Mouse (Mus musculus) hindbrain, postnatal 0 days (tissue): Measurements from ENCODE around the gene 1700057G04Rik. TPM values are rescaled to one million over a fixed set of nuclear protein-coding genes. Genes with fewer than 3 reads are reported as not detected.

Source experiments
- ATAC-seq: fragments of 200-750 bp; cut with Nextera tagmentation; 2 replicates; pipeline ENCODE4 v1.8.0; 2017; ENCODE audit warnings: mild to moderate bottlenecking, moderate TSS enrichment, moderate library complexity
- DNase-seq: peaks from one replicate; pipeline ENCODE4 v3.0.0-alpha.2; 2015; ENCODE audit warnings: low spot score
- H3K27ac ChIP-seq: fragments of 300-500 bp; sonication (generic); 2 replicates; pipeline ENCODE4 v1.5.1; 2014; ENCODE audit warnings: mild to moderate bottlenecking
- H3K27me3 ChIP-seq: fragments of 300-500 bp; sonication (generic); 2 replicates; pipeline ENCODE4 v1.6.1; 2014; ENCODE audit warnings: low read length, mixed read lengths; ENCODE audit not compliant: insufficient read depth
- H3K36me3 ChIP-seq: fragments of 300-500 bp; sonication (generic); 2 replicates; pipeline ENCODE4 v1.6.1; 2014; ENCODE audit warnings: low read length, mixed read lengths; ENCODE audit not compliant: insufficient read depth
- H3K4me1 ChIP-seq: fragments of 300-500 bp; sonication (generic); 2 replicates; pipeline ENCODE4 v1.6.1; 2014; ENCODE audit warnings: antibody characterized with exemption, low read length, mixed read lengths; ENCODE audit not compliant: insufficient read depth
- H3K4me2 ChIP-seq: fragments of 300-500 bp; sonication (generic); 2 replicates; pipeline ENCODE4 v1.6.1; 2014; ENCODE audit warnings: low read depth, mild to moderate bottlenecking, low read length, moderate library complexity, mixed read lengths
- H3K4me3 ChIP-seq: fragments of 300-500 bp; sonication (generic); 2 replicates; pipeline ENCODE4 v1.5.1; 2014; ENCODE audit warnings: low read length
- H3K9ac ChIP-seq: fragments of 300-500 bp; sonication (generic); replicated peaks from 2 replicates; pipeline ENCODE4 v1.6.1; 2014; ENCODE audit warnings: mild to moderate bottlenecking, low read length, moderate library complexity, mixed read lengths
- H3K9me3 ChIP-seq: fragments of 300-500 bp; sonication (generic); 2 replicates; pipeline ENCODE4 v1.6.1; 2016; ENCODE audit warnings: low read length, mixed read lengths
- CTCF ChIP-seq: IDR thresholded peaks from 2 replicates; pipeline ENCODE4 v1.5.1; 2016; ENCODE audit warnings: antibody characterized with exemption, control low read depth, low read depth
- WGBS: fragments of 180-500 bp; shearing (Covaris S2); extraction: QIAGEN DNeasy Blood & Tissue Kit; methylation state at CpG from one replicate; pipeline ENCODE4 v1.1.7; 2014; 5-methylcytosine and 5-hydroxymethylcytosine counted together
- microRNA-seq, 2 experiments: library from miRNA; unstranded; fragments of <30 nt; microRNA quantifications; one replicate each; pipeline ENCODE4; 2016
- polyA plus RNA-seq: library from polyadenylated mRNA; unstranded; fragments of >200 nt; fragmentation: Nextera tagmentation; extraction: Ambion mirVana; gene quantifications from 2 replicates; pipeline ENCODE4 v1.2.1, GENCODE M21; 2015
- total RNA-seq: library from RNA; depleted of rRNA; stranded (reverse); fragments of >200 nt; gene quantifications from 2 replicates; pipeline ENCODE4 v1.2.3, GENCODE M21; 2014; rRNA removed

1700057G04Rik gene
- total and polyA plus RNA-seq, 2 experiments from 2014 or later, result not detected

DNA sequence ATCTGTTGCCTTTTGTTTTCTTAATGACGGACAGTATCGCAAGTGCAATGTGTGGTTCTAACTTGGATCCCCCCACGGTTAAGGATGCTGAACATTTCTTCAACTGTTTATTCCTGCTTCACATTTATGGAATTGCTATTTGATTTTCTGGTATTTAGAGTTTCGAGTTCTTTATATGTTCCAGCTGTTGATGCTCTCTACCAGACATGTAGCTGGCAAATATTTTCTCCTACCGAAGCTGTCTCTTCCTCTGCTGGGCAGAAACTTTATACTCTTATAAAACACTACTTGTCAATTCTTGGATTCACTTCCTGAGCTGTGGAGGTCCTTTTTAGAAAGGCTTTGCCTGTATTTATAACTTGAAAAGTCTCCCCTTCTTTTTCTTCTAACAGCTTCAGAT, 70.1 kb downstream of the 1700057G04Rik start:
- no peak for ATAC-seq
- WGBS, result 88% methylated on average over 5 of the region's 5 CpGs
- no peaks in the 10 kb centered on the region for H3K9me3 ChIP-seq
- DNase-seq, result no peak
- no peaks in the 10 kb centered on the region for H3K36me3 ChIP-seq
- no peaks in the 10 kb centered on the region for H3K27me3 ChIP-seq
- no peaks in the 10 kb centered on the region for H3K4me1 ChIP-seq
- no peak for TF ChIP-seq CTCF
- H3K9ac ChIP-seq, result no peak overlapping the region
- H3K4me3 ChIP-seq, result no peak overlapping the region
- H3K27ac ChIP-seq, result no peak overlapping the region
- no peak overlapping the region for H3K4me2 ChIP-seq

GRCm38 (mm10) chr9:92383415-92383814, 74.2 kb downstream of the 1700057G04Rik start:
- WGBS, result 73% methylated on average over 3 of the region's 3 CpGs
- no peak for ATAC-seq
- Histone ChIP-seq H3K27me3 (no peaks in the 10 kb centered on the region), H3K36me3 (no peaks in the 10 kb centered on the region), H3K4me2 (no peak overlapping the region), H3K4me1 (no peaks in the 10 kb centered on the region), H3K9ac (no peak overlapping the region), H3K27ac (no peak overlapping the region), H3K4me3 (no peak overlapping the region), H3K9me3 (no peaks in the 10 kb centered on the region)
- no peak for TF ChIP-seq CTCF
- DNase-seq, result no peak

DNA sequence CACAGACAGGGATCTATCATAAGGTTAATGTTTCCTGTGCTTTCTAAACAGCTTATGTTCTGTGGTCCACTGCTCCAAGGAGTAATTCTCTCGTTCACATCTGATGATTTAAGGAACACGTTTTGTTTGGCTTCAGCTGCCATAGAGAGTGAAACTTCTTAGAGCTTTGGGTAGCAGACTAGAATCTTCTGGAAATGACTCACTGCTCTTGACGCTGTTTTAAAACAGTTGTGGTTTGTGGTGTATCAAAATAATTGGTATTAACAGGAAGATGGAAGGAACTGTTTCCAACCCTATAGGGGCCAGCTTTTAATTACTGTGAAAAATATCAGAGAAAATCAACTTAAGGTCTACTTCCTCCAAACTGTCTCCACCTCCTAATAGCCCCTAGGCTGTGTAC, 75.2 kb downstream of the 1700057G04Rik start:
- Histone ChIP-seq H3K9ac (no peak overlapping the region), H3K36me3 (no peaks in the 10 kb centered on the region), H3K9me3 (no peaks in the 10 kb centered on the region), H3K4me2 (no peak overlapping the region), H3K4me1 (no peaks in the 10 kb centered on the region), H3K4me3 (no peak overlapping the region), H3K27ac (no peak overlapping the region), H3K27me3 (no peaks in the 10 kb centered on the region)
- TF ChIP-seq CTCF, result no peak
- WGBS, result 67% methylated on average over 3 of the region's 3 CpGs
- DNase-seq, result no peak
- no peak for ATAC-seq

DNA sequence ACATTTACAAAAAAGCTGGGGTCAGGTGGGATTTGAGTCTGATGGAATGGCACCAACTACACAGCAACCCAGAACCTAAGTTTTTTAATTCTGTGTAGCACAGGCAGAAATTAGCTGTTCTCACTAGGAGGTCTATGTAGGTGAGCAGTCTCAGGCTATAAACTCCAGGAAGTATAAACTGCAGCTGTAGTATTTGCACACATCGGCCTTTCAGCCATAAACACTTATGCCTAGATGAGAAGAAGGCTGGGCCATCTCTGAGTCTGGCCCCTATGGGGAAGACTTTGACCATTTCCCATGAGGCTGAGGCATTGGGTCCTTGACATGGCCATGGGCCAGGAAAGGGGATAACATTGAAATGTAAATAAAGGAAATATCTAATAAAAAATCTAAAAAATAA, 76.7 kb downstream of the 1700057G04Rik start:
- Histone ChIP-seq H3K4me3 (no peak overlapping the region), H3K36me3 (no peaks in the 10 kb centered on the region), H3K9me3 (no peaks in the 10 kb centered on the region), H3K4me1 (no peaks in the 10 kb centered on the region), H3K4me2 (no peak overlapping the region), H3K27ac (no peak overlapping the region), H3K27me3 (no peaks in the 10 kb centered on the region), H3K9ac (no peak overlapping the region)
- WGBS, result 92% methylated on average over 1 of the region's 1 CpGs
- ATAC-seq (no peak), DNase-seq (no peak)
- no peak for TF ChIP-seq CTCF

DNA sequence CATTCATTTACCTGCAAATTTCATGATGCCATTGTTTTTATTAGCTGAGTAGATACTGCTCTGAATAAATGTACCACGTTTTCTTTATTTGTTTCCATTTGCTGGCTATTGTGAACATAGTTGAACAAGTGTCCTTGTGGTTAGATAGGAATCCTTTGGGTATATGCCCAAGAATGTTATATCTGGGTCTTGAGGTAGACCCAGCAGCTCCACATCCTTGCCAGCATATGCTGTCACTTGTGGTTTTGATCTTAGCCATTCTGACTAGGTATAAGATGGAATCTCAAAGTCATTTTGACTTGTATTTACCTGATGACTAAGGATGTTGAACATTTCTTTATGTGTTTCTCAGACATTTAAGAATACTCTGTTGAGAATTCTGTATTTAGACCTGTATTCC, 77.7 kb downstream of the 1700057G04Rik start:
- H3K9me3 ChIP-seq, result no peaks in the 10 kb centered on the region
- H3K27ac ChIP-seq, result no peak overlapping the region
- H3K36me3 ChIP-seq, result no peaks in the 10 kb centered on the region
- DNase-seq (no peak), ATAC-seq (no peak)
- no peaks in the 10 kb centered on the region for H3K4me1 ChIP-seq
- TF ChIP-seq CTCF, result no peak
- H3K9ac ChIP-seq, result no peak overlapping the region
- WGBS, result 71% methylated on average over 1 of the region's 1 CpGs
- no peak overlapping the region for H3K4me3 ChIP-seq
- H3K27me3 ChIP-seq, result no peaks in the 10 kb centered on the region
- no peak overlapping the region for H3K4me2 ChIP-seq

DNA sequence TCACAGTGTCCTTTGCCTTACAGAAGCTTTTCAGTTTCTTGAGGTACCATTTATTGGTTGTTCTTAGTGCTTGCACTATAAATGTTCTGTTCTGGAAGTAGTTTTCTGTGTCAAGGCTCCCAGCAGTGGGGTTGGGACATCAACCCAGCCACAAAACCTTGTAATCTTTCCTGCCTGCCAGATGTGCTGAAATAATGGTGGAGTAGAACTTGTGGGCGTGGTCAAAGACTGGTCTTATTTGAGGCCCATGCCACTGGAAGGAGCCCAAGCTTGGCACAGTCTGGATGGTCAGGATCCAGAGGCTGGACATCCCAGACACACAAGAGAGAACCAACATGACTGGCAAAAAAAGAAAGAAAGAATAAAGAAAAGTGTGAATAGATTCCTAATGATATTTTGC, 78.2 kb downstream of the 1700057G04Rik start:
- Histone ChIP-seq H3K27ac (no peak overlapping the region), H3K27me3 (no peaks in the 10 kb centered on the region), H3K4me3 (no peak overlapping the region), H3K36me3 (no peaks in the 10 kb centered on the region), H3K4me2 (no peak overlapping the region), H3K9me3 (no peaks in the 10 kb centered on the region), H3K9ac (no peak overlapping the region), H3K4me1 (no peaks in the 10 kb centered on the region)
- no peak for ATAC-seq
- no peak for TF ChIP-seq CTCF
- 91% methylated on average over 1 of the region's 1 CpGs for WGBS
- no peak for DNase-seq

GRCm38 (mm10) chr9:92402628-92403027, 93.5 kb downstream of the 1700057G04Rik start:
- TF ChIP-seq CTCF, result no peak
- Histone ChIP-seq H3K27me3 (no peaks in the 10 kb centered on the region), H3K36me3 (no peaks in the 10 kb centered on the region), H3K4me2 (no peak overlapping the region), H3K9me3 (no peaks in the 10 kb centered on the region), H3K4me3 (no peak overlapping the region), H3K9ac (no peak overlapping the region), H3K4me1 (no peaks in the 10 kb centered on the region), H3K27ac (no peak overlapping the region)
- 75% methylated on average over 5 of the region's 5 CpGs for WGBS
- DNase-seq, result no peak
- ATAC-seq, result no peak

Small RNA genes within 50 kb of the gene (microRNA-seq; reads per million reads assigned to microRNA genes)
- 0 reads per million in 2 experiments for gene Mir6386

Other genes starting within 250 kb of the 1700057G04Rik start
- 0.14 and 0.26 TPM in 2 replicates for gene Plscr5, start 116.4 kb upstream of the 1700057G04Rik start, total RNA-seq
- 0.44 and 0.60 TPM in 2 replicates for gene Plscr5, start 116.4 kb upstream of the 1700057G04Rik start, polyA plus RNA-seq
- 3.9 and 6.5 TPM in 2 replicates for gene Plscr1, start 59.6 kb upstream of the 1700057G04Rik start, total RNA-seq
- gene Plscr1, start 59.6 kb upstream of the 1700057G04Rik start, polyA plus RNA-seq, result 12.2 and 14.5 TPM in 2 replicates
- gene Plscr2, start 33.8 kb upstream of the 1700057G04Rik start, total RNA-seq, result 0.43 and 1.5 TPM in 2 replicates
- gene Plscr2, start 33.8 kb upstream of the 1700057G04Rik start, polyA plus RNA-seq, result 2.1 and 2.3 TPM in 2 replicates
- 2.8 and 3.8 TPM in 2 replicates for gene Plscr4, start 148.0 kb downstream of the 1700057G04Rik start, total RNA-seq
- gene Plscr4, start 148.0 kb downstream of the 1700057G04Rik start, polyA plus RNA-seq, result 5.7 and 5.9 TPM in 2 replicates
- 7.6 and 14.1 TPM in 2 replicates for gene Plod2, start 232.8 kb downstream of the 1700057G04Rik start, total RNA-seq
- 7.1 and 9.9 TPM in 2 replicates for gene Plod2, start 232.8 kb downstream of the 1700057G04Rik start, polyA plus RNA-seq